Mouse (Mus musculus) brain, embryonic 14.5 days (tissue): ENCODE data around the gene Gtf2h1. TPM values are rescaled to one million over a fixed set of nuclear protein-coding genes. Genes with fewer than 3 reads are reported as not detected.
A peak's percentile ranks its signal among the peaks of the same experiment; 100 is the strongest.

ENCODE experiments used
- DNase-seq: peaks from one replicate; pipeline ENCODE4 v3.0.0-alpha.2; 2011; ENCODE audit warnings: low read depth
- CTCF ChIP-seq: fragments of 200-500 bp; IDR thresholded peaks from 2 replicates; pipeline ENCODE4 v1.5.1; 2012; ENCODE audit warnings: inconsistent platforms, mild to moderate bottlenecking, moderate library complexity, borderline replicate concordance; ENCODE audit not compliant: insufficient read depth, insufficient read length; ENCODE audit errors: extremely low read depth
- POLR2A ChIP-seq: fragments of 200-500 bp; IDR thresholded peaks from 2 replicates; pipeline ENCODE4 v1.6.1; 2012; ENCODE audit warnings: mild to moderate bottlenecking, inconsistent platforms, borderline replicate concordance; ENCODE audit not compliant: poor library complexity, insufficient read depth, insufficient read length, severe bottlenecking; ENCODE audit errors: extremely low read depth
- polyA plus RNA-seq: library from polyadenylated mRNA; depleted of rRNA; stranded (reverse); fragments of >200 nt; gene quantifications from 2 replicates; pipeline ENCODE4 v1.2.3, GENCODE M21; 2012; rRNA removed

The Gtf2h1 gene
- polyA plus RNA-seq, result 28.7 and 29.0 TPM in 2 replicates

DNA sequence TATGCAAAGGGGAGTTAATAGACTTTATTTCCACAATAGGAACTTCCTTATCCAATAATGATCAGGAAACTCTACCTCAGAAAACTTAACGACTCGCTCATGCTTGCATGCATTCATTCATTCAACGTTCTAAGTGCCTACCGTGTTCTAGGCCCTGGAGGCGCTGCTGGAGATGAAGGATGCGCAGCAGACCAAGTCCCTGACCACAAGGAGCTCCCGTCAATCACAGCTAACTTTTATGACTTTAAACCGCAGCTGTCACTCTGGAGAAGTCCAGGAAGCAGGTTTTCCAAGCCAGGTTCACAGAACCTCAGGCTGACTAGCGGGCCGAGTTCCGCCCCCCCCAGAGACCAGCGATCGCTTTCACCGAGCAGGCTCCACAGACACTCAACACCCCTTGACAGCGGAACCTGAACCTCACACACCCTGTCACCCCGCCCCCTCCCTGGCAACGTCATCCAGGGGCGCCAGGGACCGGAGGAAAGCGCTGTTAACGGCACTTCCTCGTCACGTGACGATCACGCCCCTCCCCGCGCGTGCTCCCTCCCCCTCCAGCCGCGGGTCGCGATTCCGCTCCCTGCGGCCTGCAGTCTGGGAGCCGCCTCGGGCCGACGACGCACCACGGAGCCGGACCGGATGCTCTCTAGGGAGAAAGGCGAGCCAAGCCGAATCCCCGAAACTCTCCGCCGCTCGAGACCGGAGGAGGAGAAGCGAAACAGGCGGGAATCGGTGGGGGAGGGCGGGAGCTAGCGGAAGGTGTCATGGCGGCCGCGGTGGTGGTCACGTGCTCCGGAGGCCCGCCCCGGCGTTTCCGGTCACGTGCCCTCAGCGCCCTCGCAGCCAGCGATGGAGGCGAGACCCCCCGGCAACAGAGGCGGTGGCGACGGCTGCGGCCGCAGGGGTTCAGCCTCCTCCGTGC lies at the start of gene Gtf2h1, which contains the start of gene Hps5:
Gene Gtf2h1, plus strand, starts transcription at position 817 of the 919 bp plus-strand sequence.
Gene Hps5, minus strand, starts transcription at position 778 of the 919 bp plus-strand sequence.
- peak; percentile 73 for TF ChIP-seq POLR2A
- no peak for TF ChIP-seq CTCF
- DNase-seq, result peak; percentile 99

DNA sequence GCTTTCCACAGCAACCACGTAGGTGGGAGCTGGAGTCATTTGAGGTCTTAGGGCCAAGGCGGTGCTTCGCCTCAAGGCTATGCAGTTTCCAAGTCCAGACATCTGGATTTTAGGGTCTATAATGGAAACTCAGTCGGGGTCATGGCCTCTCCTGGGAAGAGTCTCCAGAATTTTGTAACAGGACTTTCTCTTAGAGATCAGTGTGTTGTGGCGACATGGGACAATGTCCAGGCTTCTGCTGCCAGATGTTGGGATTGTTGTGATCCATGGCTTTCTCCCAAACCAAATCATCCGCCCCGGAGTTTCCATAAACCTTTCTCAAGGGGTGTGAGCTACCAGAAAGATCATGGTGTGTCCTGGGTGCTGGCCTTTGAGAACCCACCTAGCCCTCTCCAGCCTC lies 49.5 kb upstream of the Gtf2h1 start:
- TF ChIP-seq POLR2A (no peak), CTCF (no peak)
- no peak for DNase-seq

GRCm38 (mm10) chr7:46748459-46748858 lies 47.4 kb upstream of the Gtf2h1 start:
- peak; percentile 10 for DNase-seq
- no peak for TF ChIP-seq CTCF
- TF ChIP-seq POLR2A, result no peak

DNA sequence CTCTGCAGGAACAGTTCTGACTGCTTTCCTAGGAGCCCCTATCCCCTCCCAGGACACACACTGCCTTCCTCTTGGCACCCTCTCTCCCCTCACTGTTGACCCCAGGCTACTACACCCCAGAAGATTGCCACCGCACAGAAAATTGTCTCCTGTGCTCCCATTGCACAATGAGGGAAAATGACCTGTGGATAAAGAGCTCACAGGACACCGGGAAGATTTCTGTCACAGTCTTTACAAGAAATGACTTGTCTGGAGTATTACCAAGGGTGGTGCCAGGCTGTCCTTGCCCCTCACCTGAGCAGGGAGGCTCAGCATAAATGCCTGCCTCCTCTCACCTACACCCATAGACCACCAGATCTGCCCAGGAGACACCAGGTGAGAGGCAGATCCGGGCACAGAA lies 44.4 kb upstream of the Gtf2h1 start, which contains the start of gene Saa2:
Gene Saa2, plus strand, starts transcription at position 301 of the 400 bp plus-strand sequence.
- TF ChIP-seq POLR2A (no peak), CTCF (no peak)
- no peak for DNase-seq

GRCm38 (mm10) chr7:46761049-46761795 lies 34.7 kb upstream of the Gtf2h1 start:
- TF ChIP-seq CTCF (no peak), POLR2A (no peak)
- no peak for DNase-seq

GRCm38 (mm10) chr7:46762601-46763000 lies 33.3 kb upstream of the Gtf2h1 start:
- TF ChIP-seq POLR2A (no peak), CTCF (no peak)

DNA sequence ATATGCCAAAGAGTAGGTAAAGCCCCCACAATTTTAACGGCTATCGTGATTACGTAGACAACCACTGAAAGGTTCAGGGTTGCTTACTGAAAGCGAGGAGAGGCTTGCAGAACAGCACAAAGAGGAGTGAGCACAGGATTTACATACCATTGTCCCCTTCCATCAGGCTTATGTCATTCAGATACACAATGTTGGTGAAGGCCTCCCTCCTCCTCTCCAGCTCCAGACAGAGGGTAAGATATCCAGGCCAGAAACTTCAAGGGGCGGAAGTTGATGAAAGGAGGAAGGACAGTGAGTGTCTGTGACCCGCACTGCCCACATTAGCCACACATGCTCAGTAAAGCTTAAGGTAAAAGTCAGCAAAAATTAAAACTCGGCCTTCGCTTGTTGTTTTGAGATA lies 31.2 kb upstream of the Gtf2h1 start:
- TF ChIP-seq POLR2A, result no peak
- TF ChIP-seq CTCF, result no peak
- no peak for DNase-seq

More at GRCm38 (mm10) chr7:46762601-46763000, 33.3 kb upstream of the Gtf2h1 start:
- DNase-seq, result no peak

DNA sequence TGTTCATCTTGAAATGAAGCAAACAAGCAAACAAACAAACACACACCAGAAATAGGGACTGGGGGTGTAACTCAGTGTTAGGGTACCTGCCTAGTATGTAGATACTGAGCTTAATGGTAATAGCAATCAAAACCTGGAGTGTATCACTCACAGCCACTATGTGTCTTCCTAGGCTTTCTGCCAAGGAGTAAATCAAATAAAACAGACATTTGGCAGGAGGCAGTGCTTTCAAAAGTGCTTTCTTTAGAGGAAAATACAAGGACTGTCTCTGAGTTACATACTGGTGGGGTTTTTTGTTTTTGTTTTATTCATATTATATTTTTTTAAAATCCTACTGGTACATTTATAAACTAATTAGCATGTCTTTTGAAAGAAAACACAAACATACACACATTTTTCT lies 28.5 kb upstream of the Gtf2h1 start:
- TF ChIP-seq POLR2A (no peak), CTCF (no peak)
- no peak for DNase-seq

DNA sequence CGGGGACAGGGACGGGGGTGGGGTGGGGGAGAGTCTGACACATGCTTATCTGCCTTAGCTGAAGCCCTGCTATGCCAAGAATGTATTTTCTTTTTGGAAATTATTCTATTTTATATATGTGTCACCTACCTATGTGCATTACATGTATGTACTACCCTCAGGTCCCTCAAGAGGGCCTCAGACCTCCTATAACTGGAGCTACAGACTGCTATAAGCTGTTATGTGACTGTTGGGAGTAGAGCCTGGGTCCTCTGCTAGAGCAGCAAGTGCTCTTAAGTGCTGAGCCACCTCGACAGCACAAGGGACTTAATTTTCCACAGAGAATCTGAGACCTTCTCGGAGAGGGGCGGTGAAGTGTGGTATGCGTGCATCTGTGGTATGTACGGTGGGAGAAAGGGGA lies 27.5 kb upstream of the Gtf2h1 start:
- no peak for DNase-seq
- TF ChIP-seq CTCF (no peak), POLR2A (no peak)

GRCm38 (mm10) chr7:46770706-46771105 lies 25.2 kb upstream of the Gtf2h1 start:
- DNase-seq, result peak; percentile 71
- TF ChIP-seq CTCF (peak; percentile 95), POLR2A (no peak)
